Mouse (Mus musculus) MEL (cell line): Measurements from ENCODE around the gene Med8.

Experiments
- CTCF ChIP-seq, 3 experiments: IDR thresholded peaks in 2 of 3; conservative IDR thresholded peaks in 1 of 3; 2 replicates each; pipeline ENCODE4 v1.5.1; 2011 to 2012; ENCODE audit warnings: low read length in 3 of 3, low read depth in 2 of 3, mild to moderate bottlenecking in 2 of 3, improper control_type of control experiment in 1 of 3, inconsistent platforms in 1 of 3, mixed read lengths in 1 of 3, moderate library complexity in 1 of 3; ENCODE audit not compliant: control insufficient read depth in 1 of 3, insufficient read depth in 1 of 3, poor library complexity in 1 of 3, severe bottlenecking in 1 of 3
- MAX ChIP-seq: IDR thresholded peaks from 2 replicates; pipeline ENCODE4 v1.6.1; 2011; ENCODE audit warnings: low read length, improper control_type of control experiment
- NELFE ChIP-seq: IDR thresholded peaks from 2 replicates; pipeline ENCODE4 v1.6.1; 2011; ENCODE audit warnings: low read depth, low read length, improper control_type of control experiment
- POLR2A ChIP-seq, 2 experiments: IDR thresholded peaks; 2 replicates each; pipeline ENCODE4 v1.6.1; 2011 to 2012; ENCODE audit warnings: low read length in 2 of 2, mild to moderate bottlenecking in 2 of 2, control low read depth in 1 of 2, improper control_type of control experiment in 1 of 2, low read depth in 1 of 2, moderate library complexity in 1 of 2; ENCODE audit not compliant: control insufficient read depth in 1 of 2, insufficient read depth in 1 of 2, poor library complexity in 1 of 2
- TCF12 ChIP-seq: IDR thresholded peaks from 2 replicates; pipeline ENCODE4 v1.6.1; 2014; ENCODE audit warnings: low read depth, mild to moderate bottlenecking, inconsistent platforms, low read length, improper control_type of control experiment, moderate library complexity

GRCm38 (mm10) chr4:118359896-118360720 lies 49.0 kb upstream of the Med8 start:
- TF ChIP-seq CTCF (IDR thresholded peaks at IDR 0.05 in 2 of 3, conservative IDR thresholded peaks at IDR 0.05 in 1 of 3; ENCODE audit: control insufficient read depth in 1 of 3, insufficient read depth in 1 of 3, low read depth in 2 of 3, low read length in 3 of 3, poor library complexity in 1 of 3, severe bottlenecking in 1 of 3) (no peak), TCF12 (peak; percentile 9; the same call in 1 of the 2 replicates), POLR2A (IDR thresholded peaks at IDR 0.05; ENCODE audit: control insufficient read depth in 1 of 2, insufficient read depth in 1 of 2, low read depth in 1 of 2, low read length in 2 of 2, poor library complexity in 1 of 2) (peak; percentile 82 to 90), MAX (no peak), NELFE (peak; percentile 82)
